Mouse (Mus musculus) stomach, embryonic 15.5 days (tissue): Measurements from ENCODE around the gene AK157302. TPM values are rescaled to one million over a fixed set of nuclear protein-coding genes. Genes with fewer than 3 reads are reported as not detected.
"Not testable (repeated sequence)": the region's sequence is repeated elsewhere in the genome, so short reads cannot be mapped to it uniquely, and the experiment has no call there.

Experiments used
- ATAC-seq: fragments of 200-750 bp; cut with Nextera tagmentation; 2 replicates; pipeline ENCODE4 v1.8.0; 2017; ENCODE audit warnings: low read depth, moderate number of reproducible peaks, moderate TSS enrichment; ENCODE audit not compliant: insufficient read depth, low FRiP score
- H3K27ac ChIP-seq: fragments of 300-500 bp; sonication (generic); 2 replicates; pipeline ENCODE4 v1.5.1; 2015; ENCODE audit warnings: mild to moderate bottlenecking, inconsistent platforms
- H3K27me3 ChIP-seq: fragments of 300-500 bp; sonication (generic); replicated peaks from 2 replicates; pipeline ENCODE4 v1.6.1; 2015; ENCODE audit warnings: inconsistent platforms
- H3K36me3 ChIP-seq: fragments of 300-500 bp; sonication (generic); 2 replicates; pipeline ENCODE4 v1.6.1; 2015; ENCODE audit warnings: inconsistent platforms
- H3K4me1 ChIP-seq: fragments of 300-500 bp; sonication (generic); 2 replicates; pipeline ENCODE4 v1.6.1; 2015; ENCODE audit warnings: inconsistent platforms
- H3K4me2 ChIP-seq: fragments of 300-500 bp; sonication (generic); 2 replicates; pipeline ENCODE4 v1.6.1; 2015; ENCODE audit warnings: mild to moderate bottlenecking, inconsistent platforms
- H3K4me3 ChIP-seq: fragments of 300-500 bp; sonication (generic); replicated peaks from 2 replicates; pipeline ENCODE4 v1.5.1; 2015; ENCODE audit warnings: inconsistent platforms
- H3K9ac ChIP-seq: fragments of 300-500 bp; sonication (generic); 2 replicates; pipeline ENCODE4 v1.6.1; 2015; ENCODE audit warnings: inconsistent platforms
- H3K9me3 ChIP-seq: fragments of 300-500 bp; sonication (generic); 2 replicates; pipeline ENCODE4 v1.6.1; 2016; ENCODE audit warnings: inconsistent platforms
- WGBS: fragments of 180-500 bp; shearing (Covaris S2); methylation state at CpG from one replicate; pipeline ENCODE4 v1.1.7; 2015; 5-methylcytosine and 5-hydroxymethylcytosine counted together
- polyA plus RNA-seq: library from polyadenylated mRNA; unstranded; fragments of >200 nt; fragmentation: Nextera tagmentation; extraction: Ambion mirVana; gene quantifications from 2 replicates; pipeline ENCODE4 v1.2.1, GENCODE M21; 2015

The AK157302 gene
- polyA plus RNA-seq, result 0.68 and 1.1 TPM in 2 replicates

GRCm38 (mm10) chr13:21495080-21495479 is at the start of gene AK157302:
AK157302 (plus strand) TSS chr13:21495223.
- Histone ChIP-seq H3K27me3 (no peaks in the 10 kb centered on the region), H3K36me3 (no peaks in the 10 kb centered on the region), H3K4me3 (no peak within 1 kb of the TSS), H3K9me3 (no peaks in the 10 kb centered on the region), H3K4me1 (no peaks in the 10 kb centered on the region), H3K27ac (no peak within 1 kb of the TSS), H3K4me2 (no peak within 1 kb of the TSS), H3K9ac (no peak within 1 kb of the TSS)
- WGBS, result 89% methylated on average over 21 of the region's 21 CpGs
- ATAC-seq, result no peak

- no peak overlapping the region for H3K4me3 ChIP-seq
- no peak overlapping the region for H3K4me2 ChIP-seq
- no peaks in the 10 kb centered on the region for H3K9me3 ChIP-seq
- no peaks in the 10 kb centered on the region for H3K4me1 ChIP-seq
- H3K27ac ChIP-seq, result no peak overlapping the region
- peaks cover 21% of the 10 kb centered on the region for H3K36me3 ChIP-seq
- ATAC-seq, result no peak
- no peaks in the 10 kb centered on the region for H3K27me3 ChIP-seq
- H3K9ac ChIP-seq, result no peak overlapping the region
- 88% methylated on average over 9 of the region's 9 CpGs for WGBS
Observed at GRCm38 (mm10) chr13:21446796-21447195, 48.2 kb upstream of the AK157302 start.

GRCm38 (mm10) chr13:21447856-21448614 is 47.0 kb upstream of the AK157302 start:
- Histone ChIP-seq H3K36me3 (peaks cover 21% of the 10 kb centered on the region), H3K4me3 (no peak overlapping the region), H3K27me3 (no peaks in the 10 kb centered on the region), H3K9ac (no peak overlapping the region), H3K4me1 (peaks cover 6% of the 10 kb centered on the region; the same call in 1 of the 2 replicates), H3K9me3 (no peaks in the 10 kb centered on the region), H3K4me2 (no peak overlapping the region), H3K27ac (0 out of 2 replicates have a peak overlapping the region, but pooled peaks have one; percentile 13)
- WGBS, result 72% methylated on average over 16 of the region's 16 CpGs
- ATAC-seq, result peak; percentile 31; the same call in 1 of the 2 replicates

DNA sequence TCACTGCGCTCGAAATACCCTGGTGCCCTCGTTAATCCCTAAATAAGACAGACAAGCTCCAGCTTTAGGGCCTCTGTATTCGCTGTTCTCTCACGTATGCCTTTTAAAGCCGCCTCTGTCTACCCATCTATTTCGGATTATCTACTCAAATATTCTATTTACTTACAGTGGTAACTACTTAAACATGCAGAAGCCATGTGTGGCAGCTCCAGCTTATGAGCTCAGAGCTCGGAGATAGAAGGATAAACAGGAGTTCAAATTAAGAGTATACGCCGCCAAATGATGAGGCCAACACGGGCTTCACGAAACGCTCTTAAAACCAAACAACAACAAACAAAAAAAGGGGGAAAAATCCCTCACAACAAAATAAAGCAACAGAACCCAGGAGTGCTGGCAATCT is 42.0 kb upstream of the AK157302 start:
- H3K27me3 ChIP-seq, result no peaks in the 10 kb centered on the region
- H3K4me1 ChIP-seq, result peaks cover 6% of the 10 kb centered on the region; the same call in 1 of the 2 replicates
- WGBS, result 2% methylated on average over 13 of the region's 13 CpGs
- H3K4me2 ChIP-seq, result peak overlapping the region; percentile 48
- no peaks in the 10 kb centered on the region for H3K9me3 ChIP-seq
- H3K36me3 ChIP-seq, result peaks cover 1% of the 10 kb centered on the region
- peak overlapping the region; percentile 55; the same call in 1 of the 2 replicates for H3K9ac ChIP-seq
- peak overlapping the region; percentile 74 for H3K4me3 ChIP-seq
- peak overlapping the region; percentile 85 for H3K27ac ChIP-seq
- no peak for ATAC-seq

GRCm38 (mm10) chr13:21453449-21453848 is 41.6 kb upstream of the AK157302 start, which contains the start of gene Zscan26:
Zscan26 (minus strand) TSS chr13:21453730.
- Histone ChIP-seq H3K27me3 (no peaks in the 10 kb centered on the region), H3K36me3 (no peaks in the 10 kb centered on the region), H3K27ac (peak within 1 kb of the TSS; percentile 85), H3K4me2 (peak within 1 kb of the TSS; percentile 48), H3K9me3 (no peaks in the 10 kb centered on the region), H3K9ac (peak within 1 kb of the TSS; percentile 55), H3K4me1 (peaks cover 6% of the 10 kb centered on the region; the same call in 1 of the 2 replicates), H3K4me3 (peak within 1 kb of the TSS; percentile 74)
- under 1% methylated on average over 23 of the region's 23 CpGs for WGBS
- ATAC-seq, result peak; percentile 85; the same call in 1 of the 2 replicates

DNA sequence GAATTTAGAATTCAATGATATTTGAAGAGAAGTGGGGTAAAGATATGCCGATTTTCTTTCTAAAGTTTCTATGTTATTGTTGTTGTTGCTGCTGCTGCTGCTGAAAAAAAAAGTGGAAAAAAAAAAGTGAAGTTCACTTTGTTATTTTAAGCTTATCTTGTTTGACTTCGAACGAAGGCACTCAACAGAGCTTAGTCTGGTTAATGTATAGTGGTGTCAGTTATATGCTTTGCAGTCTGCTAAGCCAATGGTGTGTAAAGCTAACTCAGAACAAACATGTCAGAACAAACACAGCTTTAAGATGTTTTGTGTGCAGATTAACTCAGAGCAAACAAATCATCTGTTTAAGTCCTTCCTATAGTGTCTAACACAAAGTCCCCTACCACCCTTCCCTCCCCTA is 40.9 kb upstream of the AK157302 start:
- Histone ChIP-seq H3K4me3 (no peak overlapping the region), H3K4me1 (peaks cover 6% of the 10 kb centered on the region; the same call in 1 of the 2 replicates), H3K9me3 (no peaks in the 10 kb centered on the region), H3K36me3 (no peaks in the 10 kb centered on the region), H3K4me2 (peak overlapping the region; percentile 48), H3K27ac (peak overlapping the region; percentile 85; the same call in 1 of the 2 replicates), H3K27me3 (no peaks in the 10 kb centered on the region), H3K9ac (no peak overlapping the region)
- peak; percentile 61; the same call in 1 of the 2 replicates for ATAC-seq
- 46% methylated on average over 3 of the region's 3 CpGs for WGBS

- no peak overlapping the region for H3K27ac ChIP-seq
Observed at GRCm38 (mm10) chr13:21456347-21456746, 38.7 kb upstream of the AK157302 start.

GRCm38 (mm10) chr13:21462516-21462915 is 32.5 kb upstream of the AK157302 start:
- H3K36me3 ChIP-seq, H3K9ac ChIP-seq, H3K4me2 ChIP-seq, H3K9me3 ChIP-seq, H3K4me1 ChIP-seq, H3K27ac ChIP-seq, ATAC-seq, H3K4me3 ChIP-seq, H3K27me3 ChIP-seq: not testable (repeated sequence)
- 47% methylated on average over 9 of the region's 9 CpGs for WGBS

More at GRCm38 (mm10) chr13:21456347-21456746, 38.7 kb upstream of the AK157302 start:
- peak; percentile 74; the same call in 1 of the 2 replicates for ATAC-seq
- Histone ChIP-seq H3K9ac (no peak overlapping the region), H3K4me1 (peaks cover 6% of the 10 kb centered on the region; the same call in 1 of the 2 replicates), H3K36me3 (no peaks in the 10 kb centered on the region), H3K9me3 (no peaks in the 10 kb centered on the region), H3K27me3 (no peaks in the 10 kb centered on the region), H3K4me2 (no peak overlapping the region), H3K4me3 (no peak overlapping the region)
- 8% methylated on average over 4 of the region's 4 CpGs for WGBS

GRCm38 (mm10) chr13:21467336-21467735 is 27.7 kb upstream of the AK157302 start:
- H3K36me3 ChIP-seq, result no peaks in the 10 kb centered on the region
- H3K9ac ChIP-seq, result no peak overlapping the region
- no peak for ATAC-seq
- no peaks in the 10 kb centered on the region for H3K9me3 ChIP-seq
- 82% methylated on average over 10 of the region's 10 CpGs for WGBS
- H3K4me1 ChIP-seq, result no peaks in the 10 kb centered on the region
- no peak overlapping the region for H3K27ac ChIP-seq
- H3K27me3 ChIP-seq, result 0 out of 2 replicates have a peak, but pooled peaks cover 3% of the 10 kb centered on the region
- H3K4me2 ChIP-seq, result no peak overlapping the region
- no peak overlapping the region for H3K4me3 ChIP-seq

DNA sequence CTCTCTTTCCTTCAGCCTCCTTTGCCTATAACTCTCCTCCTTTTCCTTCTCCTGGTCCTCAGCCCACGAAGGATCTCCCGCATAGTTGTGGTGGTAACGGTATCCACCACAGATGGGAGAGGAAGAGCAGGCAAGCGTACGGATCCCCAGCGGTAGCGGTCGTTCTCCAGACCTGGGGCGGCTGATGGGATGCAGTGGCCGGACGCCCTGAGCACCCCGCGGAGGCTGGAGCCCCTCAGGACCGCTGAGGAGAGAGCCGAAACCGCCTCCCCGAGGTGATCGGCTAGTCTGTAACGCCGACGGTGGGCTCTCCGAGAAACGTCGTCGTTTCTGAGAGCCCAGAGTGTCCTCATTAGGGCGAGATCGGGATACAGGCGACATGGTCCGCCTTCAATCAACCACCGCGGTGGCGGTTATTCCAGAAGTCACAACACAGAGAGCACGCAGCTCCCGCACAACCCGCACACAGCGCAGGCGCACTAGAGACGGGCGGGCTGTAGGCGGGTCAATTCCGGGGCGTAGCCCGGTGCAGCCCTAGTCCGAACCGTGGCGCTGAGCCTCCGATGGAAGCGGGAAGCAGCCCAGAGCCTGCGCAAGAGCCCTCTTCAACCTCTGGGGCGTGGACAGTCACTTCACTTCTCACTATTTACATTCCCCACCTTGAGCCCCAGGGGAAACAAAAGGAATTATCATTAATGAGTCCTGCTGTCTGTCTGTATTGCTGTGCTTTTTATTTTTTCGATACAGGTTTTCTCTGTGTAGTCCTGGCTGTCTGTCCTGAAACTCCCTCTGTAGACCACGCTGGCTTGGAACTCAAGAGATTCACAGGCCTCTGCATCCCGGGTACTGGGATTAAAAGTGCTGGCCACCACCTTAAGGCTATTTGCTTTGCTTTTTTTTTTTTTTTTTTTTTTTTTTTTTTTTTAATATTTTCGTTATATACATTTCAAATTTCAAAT is 26.7 kb upstream of the AK157302 start, which contains the start of gene Nkapl:
TSS of gene Nkapl (minus strand) at position 449 of the 959 bp plus-strand sequence.
- Histone ChIP-seq H3K4me3 (peak within 1 kb of the TSS; percentile 66), H3K27me3 (0 out of 2 replicates have a peak, but pooled peaks cover 3% of the 10 kb centered on the region), H3K9me3 (no peaks in the 10 kb centered on the region), H3K4me2 (peak within 1 kb of the TSS; percentile 96), H3K4me1 (no peaks in the 10 kb centered on the region), H3K27ac (peak within 1 kb of the TSS; percentile 38; the same call in 1 of the 2 replicates), H3K36me3 (no peaks in the 10 kb centered on the region), H3K9ac (peak within 1 kb of the TSS; percentile 60)
- peak; percentile 100 for ATAC-seq
- under 1% methylated on average over 53 of the region's 54 CpGs for WGBS

GRCm38 (mm10) chr13:21469097-21469496 is 25.9 kb upstream of the AK157302 start:
- H3K27ac ChIP-seq, result no peak overlapping the region
- no peaks in the 10 kb centered on the region for H3K36me3 ChIP-seq
- H3K9me3 ChIP-seq, result no peaks in the 10 kb centered on the region
- ATAC-seq, result no peak
- H3K4me1 ChIP-seq, result no peaks in the 10 kb centered on the region
- 0 out of 2 replicates have a peak, but pooled peaks cover 3% of the 10 kb centered on the region for H3K27me3 ChIP-seq
- peak overlapping the region; percentile 66; the same call in 1 of the 2 replicates for H3K4me3 ChIP-seq
- H3K9ac ChIP-seq, result no peak overlapping the region
- WGBS, result 32% methylated on average over 9 of the region's 9 CpGs
- peak overlapping the region; percentile 96; the same call in 1 of the 2 replicates for H3K4me2 ChIP-seq
